Mouse (Mus musculus) cerebellum, adult 18-20 months (tissue): Measurements from ENCODE around the gene Foxo3.

Experiments
- DNase-seq, 2 experiments: peaks; one replicate each; pipeline ENCODE4 v3.0.0; 2021

Foxo3 gene

DNA sequence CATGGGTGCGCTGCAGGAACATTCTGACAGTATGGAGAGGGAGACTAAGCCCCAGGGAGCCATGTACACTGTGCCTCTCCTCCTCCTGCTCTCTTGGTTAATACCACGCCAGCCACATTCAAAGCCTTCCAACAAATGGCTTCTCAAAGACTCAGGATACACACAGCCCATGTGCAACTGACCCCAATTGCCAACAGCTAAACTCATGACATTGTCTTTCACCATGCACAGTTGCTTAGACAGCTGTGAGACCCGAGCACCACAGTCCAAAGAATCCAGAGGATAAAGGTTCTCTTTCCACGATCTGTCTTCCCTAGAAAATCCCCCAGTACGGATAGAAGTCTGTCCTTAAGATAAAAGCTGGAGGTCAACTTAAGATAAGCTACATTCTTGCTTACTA, 27.9 kb downstream of the Foxo3 start:
- no peak for DNase-seq

DNA sequence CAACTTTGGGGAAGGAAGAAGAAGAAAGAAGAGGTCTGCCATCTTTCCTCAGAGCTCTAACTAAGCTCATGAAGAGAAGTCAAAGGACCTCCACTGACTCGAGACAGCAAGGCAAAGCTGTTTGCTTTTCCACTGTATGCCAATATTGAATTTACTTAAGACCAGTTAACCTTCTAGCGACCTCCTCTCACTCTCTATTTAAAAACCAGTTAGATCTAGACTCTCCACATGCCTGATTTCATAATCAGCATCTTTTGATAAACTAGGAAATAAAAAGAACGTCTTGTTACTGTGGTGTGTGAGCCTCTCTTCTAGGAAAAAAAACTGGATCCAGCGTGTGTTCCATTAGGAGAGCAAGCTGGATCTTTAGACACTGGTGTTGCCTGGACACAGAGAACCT, 28.4 kb downstream of the Foxo3 start:
- no peak for DNase-seq

DNA sequence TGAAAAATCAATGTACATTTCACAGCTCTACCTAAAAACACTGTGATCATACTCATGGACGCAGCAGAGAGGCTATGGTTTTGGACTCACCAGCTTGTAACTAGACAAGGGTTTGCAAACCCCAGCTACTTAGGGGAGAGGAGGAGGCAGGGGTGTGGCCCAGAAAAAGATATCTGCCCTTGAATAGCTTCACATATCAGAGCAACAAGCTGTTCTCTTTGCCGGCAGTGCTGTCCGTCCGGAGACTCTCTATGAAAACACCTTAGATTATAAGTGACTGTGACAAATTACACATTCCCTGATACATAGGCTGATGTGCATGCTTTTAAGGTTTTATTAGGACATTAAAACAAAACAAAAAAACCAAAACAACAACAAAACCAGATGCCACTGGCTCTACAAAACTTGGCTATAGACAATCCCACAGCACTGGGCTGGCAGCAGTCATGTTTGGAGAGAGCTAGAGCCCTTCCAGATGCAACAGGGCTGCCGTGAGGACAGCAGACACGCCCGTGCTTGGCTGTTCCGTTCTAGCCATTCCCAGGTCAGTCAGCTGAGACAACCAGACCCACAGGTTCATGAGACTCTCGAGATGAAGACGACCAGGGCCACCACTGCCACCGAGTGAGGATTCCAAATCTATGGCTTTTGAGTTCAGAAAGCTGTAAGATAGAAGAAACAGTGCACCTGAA, 29.3 kb downstream of the Foxo3 start:
- no peak for DNase-seq

DNA sequence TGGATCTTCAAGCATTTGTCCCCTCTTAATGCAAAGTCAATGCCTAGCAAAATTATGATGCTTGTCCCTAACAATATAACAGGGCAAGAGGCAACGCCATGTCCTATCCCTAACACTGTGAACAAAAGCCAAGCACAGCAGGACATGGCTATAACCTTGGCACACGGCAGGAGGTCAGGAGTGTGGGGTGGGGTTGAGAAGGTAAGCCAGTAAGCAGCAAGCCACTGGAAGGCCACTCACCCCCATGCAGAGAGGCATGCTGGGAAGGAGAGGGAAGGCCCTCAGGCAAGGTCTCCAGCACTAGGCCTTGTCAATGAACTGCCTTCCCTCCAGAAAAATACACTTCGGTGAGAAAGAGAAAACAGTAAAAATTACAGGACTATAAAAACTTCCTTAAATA, 30.1 kb downstream of the Foxo3 start:
- peak in 1 of 2 experiments; percentile 45 for DNase-seq

DNA sequence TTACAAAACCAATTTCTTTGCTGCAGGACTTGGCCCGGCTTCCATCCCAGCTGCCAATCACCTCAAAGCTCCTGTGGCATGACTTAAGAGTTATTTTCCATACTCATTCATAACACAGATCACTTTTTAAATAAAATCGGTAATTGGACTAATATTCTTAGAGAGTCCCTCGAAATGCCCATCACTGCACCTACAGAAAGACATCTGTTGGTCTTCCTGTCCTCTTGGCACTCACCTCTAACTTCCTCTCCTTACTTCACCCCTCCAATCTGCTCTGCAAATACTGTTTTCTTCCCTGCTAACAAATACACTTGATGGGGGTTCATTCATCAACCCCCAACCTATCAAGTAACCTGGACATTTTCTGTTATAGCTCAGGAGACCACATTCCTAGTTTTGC, 30.9 kb downstream of the Foxo3 start:
- DNase-seq = no peak

DNA sequence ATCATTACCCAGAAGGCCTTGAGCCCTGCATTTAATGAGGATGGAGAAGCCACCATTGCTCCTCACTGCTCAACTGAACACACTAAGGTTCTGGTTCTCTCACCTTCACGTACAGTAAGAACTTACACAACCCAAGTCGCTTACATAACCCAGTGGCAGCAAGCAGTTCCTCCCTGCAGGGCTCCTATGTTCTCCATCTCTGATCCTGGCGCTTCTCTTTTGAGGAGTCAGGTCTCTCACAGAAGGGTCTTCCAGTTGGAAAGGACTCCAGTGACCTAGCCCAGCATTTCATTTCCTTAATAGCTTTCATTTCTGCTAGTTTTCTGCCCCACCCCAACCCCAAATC, 31.3 kb downstream of the Foxo3 start:
- no peak for DNase-seq

DNA sequence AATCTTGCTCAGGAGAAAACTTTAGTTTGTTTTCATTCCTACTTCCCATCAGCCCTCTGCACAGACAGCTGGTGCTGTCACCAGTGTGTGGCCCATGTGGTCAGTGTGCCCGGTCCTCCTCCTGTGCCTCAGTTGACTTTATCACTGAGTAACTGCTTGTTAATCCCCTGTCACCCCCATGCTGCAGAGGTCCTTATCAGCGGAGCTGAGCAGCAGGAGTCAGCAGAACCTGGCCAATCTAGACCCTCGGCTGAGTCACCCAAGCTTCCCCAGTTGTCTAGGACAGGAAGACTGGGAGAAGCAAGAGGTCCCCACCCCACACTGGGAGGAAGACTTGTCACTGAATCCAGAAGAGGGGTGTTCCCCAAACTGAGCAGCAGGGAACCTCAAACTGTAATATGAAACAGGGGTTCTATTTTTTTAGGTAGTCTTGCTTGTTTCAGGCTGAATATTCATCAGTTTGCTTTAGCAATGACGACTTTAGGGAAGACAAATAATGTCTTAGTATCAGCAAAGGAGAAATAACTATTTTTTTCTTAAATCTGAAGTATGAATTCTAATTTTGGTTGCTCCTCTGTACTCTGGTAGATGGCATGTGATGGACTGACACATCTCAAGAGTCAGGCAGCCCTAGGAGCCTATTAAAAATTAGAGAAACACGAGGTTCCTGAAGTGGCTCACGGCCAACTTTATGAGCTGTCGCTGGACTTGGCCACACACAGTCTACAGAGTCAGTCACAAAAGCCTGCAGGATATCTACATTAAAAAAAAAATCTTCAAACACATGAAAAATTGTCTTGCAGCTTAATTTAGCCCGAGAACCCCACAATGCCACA, 31.9 kb downstream of the Foxo3 start:
- DNase-seq = peak; percentile 68 to 71

DNA sequence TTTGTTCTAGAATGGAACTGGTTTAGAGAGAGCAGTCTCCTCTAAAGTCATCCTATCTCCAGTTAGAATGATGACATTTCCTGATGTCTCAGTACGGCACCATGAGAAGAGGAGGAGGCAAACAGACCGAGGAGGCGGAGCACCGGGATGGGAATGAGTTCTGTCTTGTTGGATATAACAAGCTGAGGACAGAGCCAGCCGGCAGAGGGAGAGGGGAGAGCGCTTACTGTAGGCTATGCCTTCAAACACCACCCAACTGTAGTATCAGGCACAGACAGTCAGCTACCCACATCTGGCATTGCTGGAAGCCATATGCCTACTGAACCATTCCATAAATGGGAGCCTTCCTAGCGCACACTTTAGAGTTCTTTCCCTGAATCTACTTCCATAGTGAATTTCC, 32.6 kb downstream of the Foxo3 start:
- no peak for DNase-seq

DNA sequence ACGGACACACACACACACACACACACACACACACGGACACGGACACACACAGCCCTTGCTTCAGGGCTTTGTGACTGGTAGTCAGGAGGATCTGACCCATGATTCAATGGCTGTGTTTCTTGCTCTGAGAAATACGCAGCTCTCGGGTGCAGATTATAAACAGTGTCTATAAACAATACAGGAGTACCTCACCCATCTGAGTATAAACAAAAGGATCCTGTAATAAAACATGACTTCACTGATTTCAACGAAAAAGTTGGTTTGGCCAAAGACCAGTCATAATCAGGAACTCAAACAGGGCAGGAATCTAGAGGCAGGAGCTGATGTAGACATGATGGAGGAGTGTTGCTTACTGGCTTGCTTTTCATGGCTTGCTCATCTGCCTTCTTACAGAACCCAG, 34.1 kb downstream of the Foxo3 start:
- DNase-seq = no peak

DNA sequence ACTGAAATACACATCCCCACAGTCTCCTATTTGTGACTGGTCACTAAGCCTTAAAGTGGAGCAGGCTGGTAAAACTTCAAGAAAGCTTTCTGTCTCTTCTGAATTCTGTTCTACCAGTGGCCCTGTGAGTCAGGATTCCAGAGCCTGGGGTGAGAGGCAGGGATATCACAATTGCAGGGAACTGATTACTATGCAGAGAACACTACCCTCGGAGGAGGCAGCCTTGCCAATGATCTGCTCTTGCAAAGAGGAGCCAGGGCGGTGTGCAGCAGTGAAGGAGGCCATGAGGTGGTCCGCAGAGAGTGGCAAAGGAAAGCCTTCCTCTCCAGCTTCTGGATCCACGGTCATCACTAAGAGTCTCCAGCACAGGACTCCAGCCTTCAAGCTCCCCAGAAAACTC, 34.8 kb downstream of the Foxo3 start:
- no peak for DNase-seq

DNA sequence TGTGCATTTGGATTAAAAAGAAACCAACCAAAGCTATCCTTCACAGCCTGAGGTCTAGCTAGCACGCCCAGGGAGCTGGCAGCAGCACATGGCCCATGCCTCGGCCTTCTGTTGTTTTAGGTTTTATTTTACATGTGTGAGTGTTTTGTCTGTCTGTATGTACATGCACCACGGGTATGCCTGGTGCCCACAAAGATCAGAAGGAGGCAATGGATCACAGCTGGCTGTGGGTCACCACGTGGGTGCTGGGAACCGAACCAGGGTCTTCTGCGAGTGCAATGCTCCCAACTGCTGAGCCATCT, 36.8 kb downstream of the Foxo3 start:
- DNase-seq = peak in 1 of 2 experiments; percentile 57

DNA sequence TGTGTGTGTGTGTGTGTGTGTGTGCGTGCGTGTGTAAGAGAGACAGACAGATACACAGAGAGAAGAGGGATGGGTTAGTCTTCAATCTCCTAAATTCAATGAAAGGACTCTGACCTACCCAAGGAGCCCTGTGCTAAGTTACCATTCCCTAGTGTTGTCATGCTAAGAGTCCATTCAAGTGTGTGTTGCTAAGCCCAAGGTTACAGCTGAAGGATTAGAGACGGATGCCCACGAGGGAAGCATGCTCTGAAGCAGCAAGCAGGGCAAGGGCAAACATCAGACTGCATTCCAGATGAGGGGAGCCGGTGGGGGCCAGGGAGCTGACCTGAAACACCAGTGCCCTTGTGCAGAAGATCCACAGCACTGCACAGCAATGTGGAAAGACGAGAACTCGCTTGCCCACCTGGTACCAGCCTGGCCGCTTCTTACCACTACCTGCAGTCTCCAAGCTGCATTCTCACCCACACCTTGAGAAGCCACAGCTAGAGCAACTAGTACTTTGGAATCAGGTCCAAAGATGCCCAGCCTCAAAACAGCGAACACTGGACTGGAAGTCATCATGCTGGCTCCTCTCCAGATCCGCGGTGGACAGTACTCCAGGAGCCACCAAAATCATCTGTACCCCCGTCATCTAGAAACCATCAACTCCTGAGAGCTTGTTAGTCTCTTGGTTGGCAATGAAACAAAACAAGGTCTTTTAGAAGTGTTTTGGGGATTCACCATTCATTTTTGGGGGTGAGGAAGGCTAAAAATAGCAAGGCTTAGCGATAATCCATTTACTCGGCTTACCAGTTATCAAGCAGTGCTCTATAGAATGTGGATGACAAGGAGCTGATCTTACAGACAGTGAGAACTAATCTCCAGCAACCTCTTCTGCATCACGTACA, 37.4 kb downstream of the Foxo3 start:
- peak; percentile 65 to 72 for DNase-seq

DNA sequence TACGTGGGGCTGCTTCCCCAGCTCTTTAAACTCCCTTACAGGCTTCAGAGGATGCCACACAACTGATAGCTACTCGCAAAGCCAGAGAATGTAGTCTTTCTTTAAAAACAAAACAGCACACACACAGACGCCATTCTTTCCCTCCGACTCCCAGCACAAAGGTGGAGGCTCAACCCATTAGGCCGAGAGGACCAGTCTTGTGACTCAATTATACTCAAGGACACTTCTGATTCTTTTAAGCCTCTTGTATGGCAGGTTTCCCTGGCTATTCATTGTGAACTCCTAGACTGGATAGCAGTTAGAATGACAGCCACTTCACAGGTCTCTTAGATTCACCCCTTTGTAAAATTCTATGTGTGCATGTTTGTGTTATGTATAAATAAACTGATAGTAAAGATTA, 38.3 kb downstream of the Foxo3 start:
- no peak for DNase-seq

DNA sequence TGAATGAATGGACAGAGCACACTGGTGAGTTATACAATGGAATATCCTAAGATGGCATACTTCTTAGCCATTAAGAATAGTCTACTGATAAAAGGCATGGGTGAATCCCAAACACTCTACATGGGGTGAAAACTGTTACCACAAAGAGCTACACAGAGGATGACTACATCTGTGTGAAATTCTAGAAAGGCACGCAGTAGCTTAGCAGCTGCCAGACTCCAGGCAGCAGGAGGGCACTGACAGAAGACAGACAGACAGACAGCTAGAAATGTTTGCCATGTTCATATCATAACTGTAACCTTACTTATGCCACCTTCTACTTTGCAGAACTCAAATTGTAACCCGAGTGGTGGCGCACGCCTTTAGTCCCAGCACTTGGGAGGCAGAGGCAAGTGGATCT, 39.0 kb downstream of the Foxo3 start:
- DNase-seq = no peak

DNA sequence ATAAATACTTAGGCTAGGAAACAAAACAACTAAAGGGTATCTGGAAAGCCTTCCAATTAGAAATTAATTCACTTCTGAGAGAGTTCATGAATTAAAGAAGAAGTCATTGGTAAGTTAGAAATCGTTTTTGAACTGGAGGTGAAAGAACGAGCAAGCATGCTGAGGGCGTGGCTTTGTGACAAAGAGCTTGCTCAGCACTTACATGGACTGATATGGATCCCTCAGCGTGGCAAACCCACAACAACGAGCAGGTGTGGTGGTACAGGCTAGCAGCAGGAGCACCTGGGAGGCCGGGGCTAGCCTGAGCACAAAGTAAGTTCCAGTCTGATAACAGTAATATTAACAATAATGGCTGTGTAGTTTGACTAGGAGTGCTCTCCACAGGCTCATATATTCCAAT, 41.2 kb downstream of the Foxo3 start:
- DNase-seq = no peak

DNA sequence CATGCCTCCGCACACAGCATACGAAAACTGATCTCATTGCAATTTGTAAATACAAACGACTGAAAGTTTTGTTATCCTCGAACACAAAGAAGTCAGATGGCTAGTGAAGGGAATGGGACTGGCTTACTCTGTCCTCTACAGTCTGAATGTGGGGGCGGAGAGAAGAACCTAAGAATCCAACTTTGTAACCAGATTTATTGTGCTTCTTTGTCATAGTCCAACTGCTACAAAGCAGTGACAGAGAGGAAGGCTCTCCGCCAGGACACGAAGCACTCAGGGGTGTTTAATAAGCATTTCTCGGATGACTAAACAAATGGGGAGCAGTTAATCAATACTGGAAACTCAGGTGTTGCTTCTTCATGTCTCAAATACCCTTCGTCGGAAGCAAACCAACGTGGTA, 43.6 kb downstream of the Foxo3 start:
- DNase-seq = no peak

DNA sequence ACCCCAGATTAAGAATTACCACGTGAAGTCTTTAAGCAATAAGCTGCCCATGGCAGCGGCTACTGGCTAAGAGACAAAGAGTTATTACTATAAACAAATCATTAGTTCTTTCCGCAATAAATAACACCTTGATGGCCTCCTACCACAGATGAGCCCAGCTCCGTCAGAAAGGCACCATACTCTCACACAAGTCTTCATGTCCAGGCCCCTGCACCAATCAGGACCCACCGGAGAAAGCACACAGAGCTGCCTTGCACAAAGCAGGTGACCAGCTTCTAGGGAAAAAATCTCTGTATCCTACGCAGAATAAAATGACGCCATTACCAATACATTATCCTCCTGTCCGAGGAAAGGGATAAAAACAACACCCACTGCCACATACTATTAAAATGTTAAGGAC, 44.7 kb downstream of the Foxo3 start:
- no peak for DNase-seq

DNA sequence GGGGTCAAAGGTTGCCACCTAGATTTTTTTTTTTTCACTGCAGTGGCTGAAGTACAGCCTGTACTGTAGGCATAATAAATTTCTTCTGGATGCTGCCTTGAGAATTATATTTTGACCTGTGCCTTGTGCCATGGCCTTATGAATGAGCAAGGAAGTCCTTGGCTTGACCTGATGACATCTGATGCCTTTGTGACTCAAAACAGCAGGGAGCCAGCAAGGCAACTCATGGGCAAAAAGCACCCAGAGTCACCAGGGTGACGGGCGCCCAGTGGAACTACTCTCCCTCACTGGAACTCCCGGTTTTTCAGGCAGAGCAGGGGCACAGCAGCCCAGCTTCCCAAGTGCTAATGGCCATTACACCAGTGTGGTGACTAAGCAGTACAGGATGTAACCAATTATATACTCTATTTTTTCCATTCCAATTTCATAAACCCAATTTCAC, 45.4 kb downstream of the Foxo3 start:
- DNase-seq = no peak

DNA sequence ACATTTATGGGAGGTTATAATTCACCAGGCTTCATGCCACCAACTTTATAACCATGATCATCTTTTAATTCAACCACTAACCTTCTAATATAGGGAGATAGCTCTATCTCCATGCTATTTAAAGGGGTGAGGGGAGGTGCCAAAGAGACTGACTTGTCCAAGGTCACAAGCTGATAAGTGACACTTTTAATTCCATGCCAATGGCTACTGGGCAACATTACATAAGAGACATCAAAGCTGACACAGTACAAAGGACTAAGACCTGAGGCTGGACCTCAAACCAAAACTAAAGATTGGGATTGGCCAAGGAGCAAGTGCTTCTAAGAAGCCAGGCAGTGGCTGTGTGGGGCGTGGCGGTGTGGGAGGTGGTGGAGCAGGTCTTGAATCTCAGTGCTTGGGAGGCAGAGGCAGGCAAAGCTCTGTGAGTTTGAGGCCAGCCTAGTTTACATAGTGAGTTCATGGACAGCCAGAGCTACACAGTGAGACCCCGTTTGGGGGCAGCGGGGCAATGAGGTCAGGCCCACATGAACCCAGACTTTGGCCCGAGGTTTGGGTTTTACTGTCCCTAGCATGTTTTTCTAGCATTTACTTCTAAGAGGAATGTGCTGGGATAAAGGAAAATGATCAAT, 46.0 kb downstream of the Foxo3 start:
- DNase-seq = no peak

DNA sequence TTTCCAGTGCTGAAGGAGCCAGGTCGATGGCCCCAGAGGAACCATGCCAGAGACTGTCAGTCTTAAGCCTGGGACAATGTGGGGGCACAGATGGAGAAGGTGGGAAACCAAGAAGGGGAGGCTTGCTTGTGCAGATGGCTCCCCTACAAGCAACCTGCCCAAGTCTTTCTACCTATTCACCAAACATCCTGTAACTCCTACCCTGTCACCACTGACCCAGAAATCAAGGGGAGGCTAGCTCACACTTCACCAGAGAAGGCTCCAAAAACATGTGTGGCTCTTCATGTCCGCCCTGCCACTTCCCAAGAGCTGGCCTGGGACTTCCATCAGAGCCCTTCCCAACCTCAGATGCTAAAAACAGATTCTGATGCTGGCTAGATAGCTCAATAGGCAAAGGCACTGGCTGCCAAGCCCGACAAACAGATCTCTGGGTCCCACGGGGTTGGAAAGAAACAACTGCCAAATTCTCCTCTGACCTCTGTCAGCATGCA, 48.8 kb downstream of the Foxo3 start:
- DNase-seq = peak; percentile 64 to 75

DNA sequence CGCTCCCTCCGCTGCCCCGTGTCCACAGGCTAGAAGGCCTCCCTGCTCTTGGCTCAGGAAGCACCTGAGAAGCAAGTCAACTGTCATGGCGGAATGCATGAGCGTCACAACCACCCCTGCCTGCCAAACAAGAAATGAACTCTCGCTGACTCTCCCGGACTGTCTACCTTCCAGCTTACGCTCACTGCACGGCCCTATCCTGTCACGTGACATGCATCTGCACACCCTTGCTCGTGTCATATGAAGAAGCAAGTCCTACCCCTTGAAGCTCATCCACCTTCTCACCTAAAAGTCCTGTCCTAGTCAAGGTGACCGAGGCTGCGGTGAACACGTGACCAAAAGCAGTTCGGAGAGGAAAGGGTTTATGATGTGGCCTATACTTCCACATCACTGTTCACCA, 50.4 kb downstream of the Foxo3 start:
- no peak for DNase-seq

DNA sequence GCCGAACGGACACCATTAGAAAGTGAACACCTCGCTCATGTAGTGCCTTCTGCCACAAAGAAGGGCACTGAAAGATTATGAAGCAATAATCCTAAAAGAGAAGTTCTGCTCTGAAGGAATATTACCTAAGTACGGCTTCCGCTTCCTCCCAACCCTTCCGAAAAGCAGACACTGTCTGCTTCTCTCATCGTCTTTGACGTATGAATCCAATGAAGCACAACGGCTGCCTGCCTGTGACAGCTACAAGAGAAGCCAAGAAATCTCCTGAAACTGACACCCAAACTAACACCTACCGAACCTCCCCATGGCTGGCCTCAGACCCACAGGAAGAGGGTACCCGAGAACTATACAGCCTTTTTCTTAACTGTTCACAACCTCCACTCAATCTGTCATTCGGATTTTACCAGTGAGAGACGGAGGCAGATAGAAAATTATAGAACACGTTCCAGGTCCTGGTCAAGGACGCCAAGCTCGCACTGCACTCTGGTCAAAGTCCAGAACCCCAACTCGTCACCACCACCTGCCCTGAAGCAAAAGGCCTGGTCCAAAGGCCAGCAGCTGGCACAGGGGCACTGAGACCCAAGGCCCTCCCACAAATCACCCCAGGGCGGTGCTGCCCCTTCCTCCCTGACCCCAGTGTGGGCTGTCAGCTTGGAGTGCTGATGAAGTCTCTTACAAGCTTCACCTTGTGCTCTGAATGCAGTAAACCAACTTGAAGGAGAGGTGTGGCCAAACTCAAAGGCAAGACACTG, 51.2 kb downstream of the Foxo3 start:
- DNase-seq = no peak
